Mouse (Mus musculus) heart, postnatal 4 days (tissue): ENCODE data around the gene Elf1. TPM values are rescaled to one million over a fixed set of nuclear protein-coding genes. Genes with fewer than 3 reads are reported as not detected.
A peak's percentile ranks its signal among the peaks of the same experiment; 100 is the strongest.
"Not testable (repeated sequence)": the region's sequence is repeated elsewhere in the genome, so short reads cannot be mapped to it uniquely, and the experiment has no call there.

Experiments
- DNase-seq: peaks from one replicate; pipeline ENCODE4 v3.0.0; 2021
- total RNA-seq, 2 experiments: library from RNA; stranded (reverse); gene quantifications; 2 replicates each; pipeline ENCODE4 v1.2.3; 2021

Gene Elf1
- total RNA-seq, 2 experiments from 2014 or later: 20.3 to 22.5 TPM

DNA sequence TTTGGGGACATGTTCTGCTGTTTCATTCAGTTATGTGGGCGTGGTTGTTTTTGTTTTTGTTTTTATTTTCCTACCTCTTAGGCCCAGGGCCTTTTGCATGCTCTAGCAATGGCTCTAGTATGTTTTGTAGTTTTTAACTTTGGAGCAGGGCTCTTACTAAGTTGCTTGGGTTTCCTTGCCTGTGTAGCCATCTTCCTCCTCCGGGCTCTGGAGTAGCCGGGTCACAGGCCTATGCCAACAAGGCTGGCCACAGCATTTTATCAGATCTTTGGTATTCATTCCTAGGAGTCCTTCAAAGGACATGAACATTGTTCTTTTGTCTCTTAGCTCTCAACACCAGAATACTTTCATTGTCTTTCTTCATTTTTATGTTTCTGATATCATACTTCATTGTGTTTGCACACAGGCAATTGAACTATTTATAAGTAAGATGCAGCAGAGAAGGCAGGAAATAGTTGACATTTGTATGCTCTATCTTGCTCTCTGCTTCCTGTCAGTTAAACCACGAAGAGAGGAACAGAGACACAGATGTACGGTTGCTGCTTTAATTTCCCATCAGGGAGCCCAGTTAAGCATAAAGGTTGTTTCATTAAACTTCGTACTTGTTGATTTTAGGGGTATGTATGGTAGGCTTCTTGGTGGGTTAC, 40.6 kb downstream of the Elf1 start:
- DNase-seq: no peak

DNA sequence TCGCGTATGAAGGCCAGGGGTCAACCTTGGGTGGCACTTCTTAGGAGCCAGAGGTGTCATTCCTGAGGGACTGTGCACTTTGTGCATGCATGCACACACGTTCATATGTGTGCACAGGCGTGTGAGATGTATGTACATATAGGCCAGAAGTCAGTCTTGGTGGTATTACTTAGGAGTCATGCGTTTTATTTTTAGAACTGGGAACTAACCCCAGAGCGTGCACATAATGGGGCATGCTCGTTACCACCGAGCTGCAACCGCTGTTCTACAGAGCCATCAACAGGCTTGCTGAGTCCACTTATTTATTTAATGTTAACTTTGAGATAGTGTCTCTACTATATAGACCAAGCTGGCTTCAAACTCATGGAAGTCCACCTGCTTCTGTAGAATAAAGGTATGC, 41.4 kb downstream of the Elf1 start:
- DNase-seq: no peak

DNA sequence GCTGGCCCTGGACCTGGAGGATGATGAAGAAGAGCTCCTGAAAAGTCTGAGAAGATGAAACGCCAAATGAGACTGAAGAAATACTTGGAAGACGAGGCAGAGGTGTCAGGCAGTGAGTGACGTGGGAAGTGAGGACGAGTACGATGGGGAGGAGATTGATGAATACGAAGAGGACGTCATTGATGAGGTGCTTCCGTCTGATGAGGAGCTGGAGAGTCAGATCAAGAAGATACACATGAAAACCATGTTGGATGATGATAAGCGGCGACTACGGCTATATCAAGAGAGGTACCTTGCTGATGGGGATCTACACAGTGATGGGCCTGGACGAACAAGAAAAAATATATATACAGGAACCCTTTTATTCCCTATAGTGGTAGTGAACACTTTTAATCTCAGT, 45.1 kb downstream of the Elf1 start:
- DNase-seq: not testable (repeated sequence)

DNA sequence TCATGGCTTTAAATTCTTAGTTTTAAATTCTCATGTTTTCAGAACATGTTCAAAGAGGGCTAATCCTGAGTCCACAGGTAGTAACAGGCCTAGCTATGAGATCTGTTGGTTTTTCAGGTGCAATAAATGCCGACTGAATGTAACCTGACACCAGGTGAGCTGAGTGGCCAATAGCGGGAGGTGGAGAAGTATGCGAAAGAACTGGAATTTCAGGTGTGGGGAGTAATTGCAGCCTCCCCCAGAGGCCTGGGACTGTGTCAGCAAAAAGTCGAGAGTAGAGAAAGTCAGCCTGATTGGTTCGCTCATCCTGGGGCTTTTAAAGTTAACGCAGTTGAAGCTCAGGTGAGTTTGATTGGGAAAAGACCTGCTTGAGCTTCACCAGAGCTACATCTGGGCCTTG, 46.7 kb downstream of the Elf1 start:
- no peak for DNase-seq

DNA sequence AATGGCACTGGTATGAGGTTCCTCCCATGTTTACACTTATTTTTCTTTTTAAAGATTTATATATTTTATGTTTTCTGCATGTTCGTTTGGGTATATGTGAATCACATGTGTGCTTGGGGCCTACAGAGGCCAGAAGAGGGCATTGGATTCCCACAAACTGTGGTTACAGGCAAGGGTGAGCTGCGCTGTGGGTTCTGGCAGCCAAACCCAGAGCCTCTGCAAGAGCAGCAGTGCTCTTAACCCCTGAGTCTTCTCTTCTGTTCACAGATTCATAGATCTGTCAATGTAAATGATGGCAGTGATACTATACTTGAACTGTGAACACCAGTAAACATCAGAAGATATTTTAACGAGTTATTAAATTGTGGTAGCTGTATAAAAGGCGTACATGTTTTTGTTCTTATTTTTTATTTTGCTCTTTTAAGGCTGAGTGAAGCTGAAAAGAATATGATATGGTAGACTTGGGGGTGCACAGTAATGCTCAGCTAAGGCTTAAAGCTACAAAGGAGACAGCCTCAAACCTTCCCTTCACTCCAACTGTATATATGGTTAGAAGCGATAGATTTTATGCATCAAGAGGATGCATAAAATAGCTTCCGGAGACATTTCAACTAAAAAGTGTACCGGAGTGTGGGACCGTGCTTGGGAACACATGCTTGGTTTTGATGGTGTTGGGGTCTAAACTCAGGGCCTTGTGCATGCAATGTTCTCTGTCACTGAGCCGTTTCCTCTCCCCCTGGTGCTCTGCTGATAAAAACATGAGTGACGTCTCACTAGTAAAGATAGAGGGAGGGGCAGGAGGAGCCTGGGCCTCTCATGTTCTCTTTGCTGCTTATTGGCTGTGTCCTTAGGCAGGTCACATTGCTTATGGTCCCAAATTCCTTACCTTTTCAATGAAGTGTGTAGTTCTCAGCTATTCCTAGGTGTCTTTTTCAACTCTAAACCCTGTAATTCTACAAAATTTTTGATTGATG, 48.9 kb downstream of the Elf1 start:
- no peak for DNase-seq

DNA sequence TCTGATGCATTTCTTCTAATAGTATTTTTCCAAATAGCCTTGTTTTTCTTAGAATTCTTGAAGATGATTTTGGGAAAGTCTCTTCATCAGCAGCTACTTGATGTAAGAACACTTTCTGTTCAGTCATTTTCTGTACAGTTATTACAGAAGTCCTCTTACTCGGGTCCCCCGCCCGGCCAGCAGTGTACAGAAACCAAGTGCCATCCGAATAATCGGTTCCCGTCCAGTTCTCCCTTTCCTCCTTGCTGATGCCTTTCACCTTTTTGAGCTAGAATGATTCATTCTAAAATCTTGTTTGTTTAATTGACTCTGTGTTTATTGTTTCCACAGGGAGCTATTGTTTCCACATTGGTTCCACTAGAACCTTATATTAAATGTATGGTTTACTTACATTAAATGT, 49.8 kb downstream of the Elf1 start:
- no peak for DNase-seq

DNA sequence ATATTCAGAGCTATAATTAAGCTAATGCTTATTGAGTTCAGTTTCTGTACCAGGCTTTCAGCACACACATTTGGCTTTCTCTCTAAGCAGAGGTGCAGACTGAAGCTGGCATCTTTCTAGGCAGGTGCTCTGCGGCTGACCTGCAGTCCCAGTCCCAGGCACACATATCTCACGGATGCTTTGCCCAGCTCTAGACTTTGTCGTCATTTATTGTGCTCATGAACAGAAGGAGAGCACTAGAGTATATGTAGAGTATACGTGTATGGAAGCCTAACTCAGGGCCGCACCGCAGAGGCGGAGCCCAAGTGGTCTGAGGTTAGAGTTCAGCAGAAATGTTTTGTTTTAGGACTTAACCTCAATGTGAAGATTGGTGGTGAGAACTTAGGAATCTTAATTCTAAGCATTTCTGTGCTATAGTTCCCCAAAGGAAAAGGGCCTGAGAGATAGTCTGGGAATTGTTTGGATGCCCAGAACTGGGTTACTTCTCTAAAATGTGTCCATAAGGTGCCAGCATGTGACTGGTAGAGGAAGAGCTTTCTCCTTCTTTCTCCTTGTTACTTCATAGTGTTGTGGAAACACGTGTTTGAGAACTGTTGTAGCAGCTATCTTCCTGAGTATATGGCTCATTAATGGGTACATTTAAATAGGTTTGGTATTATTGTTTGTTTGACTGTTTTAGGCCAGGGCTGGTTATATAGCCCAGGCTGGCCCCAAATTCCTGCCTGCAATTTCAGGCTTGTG, 51.2 kb downstream of the Elf1 start:
- DNase-seq: no peak

DNA sequence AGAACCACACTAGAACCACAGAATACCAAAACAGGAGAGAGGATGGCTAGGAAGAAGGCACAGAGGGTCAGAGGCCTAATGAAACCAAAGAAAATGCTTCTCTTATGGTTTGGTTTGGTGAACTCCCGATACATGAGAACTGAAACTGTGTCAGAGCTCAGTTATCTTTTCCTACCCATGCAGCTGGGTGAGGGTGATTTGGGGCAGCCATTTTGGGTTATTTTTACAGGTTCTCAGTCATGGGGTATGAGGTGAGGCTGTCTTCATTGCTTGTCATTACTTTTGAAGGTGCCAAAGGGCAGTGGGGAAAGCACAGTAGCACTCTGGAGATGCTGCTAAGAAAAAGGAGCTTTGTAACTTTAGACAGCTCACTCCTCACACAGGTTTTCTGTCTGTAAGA, 52.4 kb downstream of the Elf1 start:
- DNase-seq: no peak

DNA sequence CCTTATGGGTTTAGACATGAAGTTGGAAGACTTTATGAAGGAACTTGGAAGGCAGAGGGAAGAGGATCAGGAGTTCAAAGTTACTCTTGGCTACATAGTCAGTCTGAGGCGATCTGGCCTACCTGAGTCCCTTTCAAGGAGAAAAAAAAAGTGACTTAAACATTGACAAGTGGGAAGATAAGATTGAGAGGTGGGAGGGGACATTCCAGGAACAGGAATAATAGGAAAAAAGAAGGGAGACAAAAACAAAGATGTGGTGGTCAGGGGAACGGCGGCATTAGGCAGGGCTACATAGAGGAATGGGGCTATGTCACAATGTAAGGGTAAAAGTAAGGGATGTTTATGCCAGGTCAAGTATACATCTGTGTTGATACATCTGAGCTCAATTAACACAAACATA, 53.2 kb downstream of the Elf1 start:
- no peak for DNase-seq

DNA sequence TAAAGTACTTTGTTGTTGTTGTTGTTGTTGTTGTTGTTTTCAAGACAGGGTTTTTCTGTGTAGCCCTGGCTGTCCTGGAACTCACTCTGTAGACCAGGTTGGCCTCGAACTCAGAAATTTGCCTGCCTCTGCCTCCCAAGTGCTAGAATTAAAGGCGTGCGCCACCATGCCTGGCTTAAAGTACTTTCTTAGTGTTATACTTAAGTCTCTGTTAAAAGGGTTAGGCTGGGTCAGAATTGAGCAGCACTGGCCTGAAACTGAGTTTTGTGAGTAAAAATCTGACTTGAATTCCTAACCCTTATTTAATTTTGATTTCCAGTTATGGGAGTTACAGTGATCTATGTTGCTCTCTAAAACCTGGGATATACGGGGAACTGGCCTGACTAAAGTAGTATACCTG, 53.7 kb downstream of the Elf1 start:
- DNase-seq: not testable (repeated sequence)

DNA sequence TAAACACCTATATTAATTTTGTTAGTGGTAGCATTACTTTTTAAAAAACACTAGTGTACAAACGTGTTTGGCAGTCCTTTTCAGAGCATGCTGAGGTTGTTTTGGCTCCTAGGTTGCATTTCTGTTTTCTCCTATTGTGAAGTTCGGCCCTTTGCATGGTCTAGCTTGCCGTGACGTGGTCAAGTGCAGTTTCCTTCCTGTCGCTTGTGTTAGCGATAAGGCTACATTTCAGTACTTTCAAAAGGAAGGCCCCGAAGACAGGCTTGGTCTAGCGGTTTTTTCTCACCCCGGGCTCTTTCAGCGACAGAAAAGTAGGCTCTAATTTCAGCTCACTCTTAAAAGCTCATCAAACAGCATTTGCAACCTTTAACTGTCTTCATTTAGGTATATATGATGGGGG, 54.3 kb downstream of the Elf1 start:
- peak; percentile 47 for DNase-seq

DNA sequence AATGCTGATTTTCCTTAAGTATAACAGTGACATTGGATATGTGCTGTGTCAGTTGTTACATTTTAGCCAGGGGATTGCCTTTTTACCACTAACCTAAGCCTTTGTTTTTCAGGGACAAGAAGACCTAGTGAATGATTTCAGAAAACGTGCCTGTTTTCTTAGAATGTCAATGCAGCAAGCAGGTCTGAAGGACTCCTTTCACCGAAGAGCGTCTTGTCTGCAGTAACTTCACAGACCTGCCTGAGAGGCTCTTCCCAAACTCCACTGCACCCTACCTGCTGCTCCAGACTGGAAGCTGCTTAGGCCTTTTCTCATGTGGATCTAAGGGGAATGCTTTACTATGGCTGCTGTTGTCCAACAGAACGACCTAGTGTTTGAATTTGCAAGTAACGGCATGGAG, 55.0 kb downstream of the Elf1 start:
- DNase-seq: no peak

DNA sequence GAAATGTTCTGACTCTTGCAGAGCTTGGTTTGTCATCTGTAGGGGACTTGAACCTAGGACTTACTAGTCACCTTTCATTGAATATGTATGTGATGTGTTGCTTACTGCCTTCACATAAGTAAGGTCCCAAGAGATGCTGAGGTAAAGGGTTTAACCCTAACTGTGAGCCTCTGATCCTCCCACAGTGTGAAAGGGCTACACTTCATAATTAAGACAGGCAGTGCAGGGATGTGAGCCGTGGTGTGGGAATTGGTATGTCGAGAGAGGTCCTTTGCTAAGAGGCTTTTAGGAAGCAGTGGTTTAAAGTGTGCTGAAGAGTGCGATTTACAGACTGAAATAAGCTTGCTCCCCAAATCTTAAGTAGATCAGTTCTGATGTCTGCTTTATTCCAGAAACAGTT, 55.8 kb downstream of the Elf1 start:
- no peak for DNase-seq

DNA sequence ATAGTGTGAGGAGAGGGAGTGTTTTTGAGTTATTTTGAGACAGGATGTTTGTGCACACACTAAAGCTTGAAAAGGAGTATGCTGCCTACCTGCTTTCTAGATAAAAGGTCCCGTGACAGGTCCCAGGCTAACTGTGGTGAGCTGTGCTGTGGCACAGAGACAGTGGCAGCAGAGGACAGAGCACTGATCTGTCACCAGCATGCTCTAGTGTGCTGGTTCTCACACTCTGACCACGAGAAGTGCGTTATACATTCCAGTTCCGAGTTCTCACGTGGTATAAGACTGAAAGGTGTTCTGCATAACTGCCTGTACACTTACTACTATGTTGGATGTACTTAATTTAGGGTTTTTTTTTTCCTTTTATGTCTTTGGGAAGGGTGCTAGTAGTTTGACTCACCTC, 56.5 kb downstream of the Elf1 start:
- no peak for DNase-seq

DNA sequence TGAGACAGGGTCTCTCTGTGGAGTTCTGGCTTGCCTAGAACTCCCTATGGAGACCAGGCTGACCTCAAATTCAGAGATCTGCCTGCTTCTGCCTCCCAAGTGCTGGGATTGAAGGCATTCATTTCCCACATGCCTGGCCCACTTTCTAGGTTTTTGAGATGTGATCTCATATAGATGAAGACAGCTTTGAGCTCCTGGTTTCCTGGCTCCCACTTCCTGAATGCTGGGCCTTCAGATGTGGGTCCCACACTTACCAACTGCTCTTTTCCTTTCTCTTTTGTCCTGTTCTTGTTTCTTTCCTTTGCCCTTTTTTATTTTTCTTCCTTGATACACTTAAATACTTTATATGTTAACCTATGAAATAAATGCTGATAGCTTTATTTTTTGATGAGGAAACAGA, 56.9 kb downstream of the Elf1 start:
- DNase-seq: peak; percentile 3

DNA sequence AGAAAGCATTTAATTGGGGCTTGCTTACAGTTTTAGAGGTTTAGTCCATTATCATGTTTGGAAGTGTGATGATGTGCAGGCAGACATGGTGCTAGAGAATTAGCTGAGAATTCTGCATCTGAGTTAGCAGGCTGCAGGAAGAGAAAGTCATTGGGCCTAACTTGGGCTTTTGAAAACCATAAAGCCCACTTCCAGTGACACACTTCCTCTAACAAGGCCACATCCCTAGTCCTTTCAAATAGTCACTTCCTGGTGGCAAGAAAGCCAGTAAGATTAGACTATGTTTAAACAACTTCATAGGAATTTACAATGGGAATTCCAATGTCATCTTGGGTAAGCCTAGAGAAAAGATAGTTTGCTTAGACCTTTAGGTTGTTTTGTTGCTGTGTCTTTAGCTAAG, 60.6 kb downstream of the Elf1 start:
- no peak for DNase-seq

DNA sequence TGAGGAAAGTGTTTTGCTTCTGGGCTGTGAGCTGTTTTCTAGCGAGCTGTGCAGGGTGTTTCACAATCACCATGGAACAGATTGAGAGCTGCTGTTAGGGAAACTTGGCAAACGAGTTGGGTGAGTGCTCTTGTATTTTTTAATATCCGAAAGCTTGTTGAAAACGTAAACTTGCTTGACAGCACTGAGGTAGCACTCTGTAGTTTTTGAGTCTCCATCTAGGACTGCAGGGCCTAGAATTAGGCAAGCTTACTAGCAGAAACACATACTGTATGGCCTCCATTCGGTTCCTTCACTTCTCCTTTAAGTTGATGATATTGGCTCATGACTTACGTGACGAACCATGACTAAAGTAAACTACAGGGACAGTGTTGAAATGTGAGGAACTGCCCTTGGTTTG, 68.3 kb downstream of the Elf1 start:
- peak; percentile 24 for DNase-seq

DNA sequence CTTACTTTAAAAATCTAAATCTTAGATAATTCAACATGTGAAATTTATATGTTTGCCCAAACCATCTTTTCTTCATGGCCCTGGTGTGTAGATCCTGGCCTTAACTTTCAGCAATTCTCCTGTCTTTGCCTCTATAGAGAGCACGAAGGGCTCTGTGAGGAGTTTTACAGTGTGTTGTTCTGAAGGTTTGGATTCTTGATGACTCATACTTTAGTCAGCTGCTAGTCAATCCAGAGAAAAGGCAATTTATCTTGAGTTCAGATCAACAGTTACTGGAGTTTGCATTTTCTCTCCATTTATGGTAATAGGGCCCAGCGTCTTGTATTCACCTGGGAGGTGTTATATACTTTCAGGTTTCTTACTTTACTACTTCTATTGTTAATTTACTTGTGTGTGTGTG, 70.9 kb downstream of the Elf1 start:
- no peak for DNase-seq

DNA sequence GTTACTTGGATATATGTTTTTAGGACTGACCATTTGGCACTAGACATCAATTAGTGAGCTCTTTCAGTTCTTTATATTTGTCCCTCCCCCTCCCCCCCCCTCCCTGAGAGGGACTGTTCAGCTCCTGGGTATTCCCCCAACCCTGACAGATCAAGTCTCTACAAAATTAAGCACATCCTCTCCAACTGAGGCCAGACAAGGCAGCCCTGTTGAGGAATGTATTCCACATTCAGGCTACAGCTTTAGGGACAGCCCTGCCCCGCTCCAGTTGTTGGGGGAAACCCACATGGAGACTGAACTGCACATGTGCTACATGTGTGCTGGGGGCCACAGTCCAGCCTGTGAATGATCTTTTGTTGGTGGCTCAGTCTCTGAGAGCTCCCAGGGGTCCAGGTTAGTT, 71.9 kb downstream of the Elf1 start:
- DNase-seq: no peak

DNA sequence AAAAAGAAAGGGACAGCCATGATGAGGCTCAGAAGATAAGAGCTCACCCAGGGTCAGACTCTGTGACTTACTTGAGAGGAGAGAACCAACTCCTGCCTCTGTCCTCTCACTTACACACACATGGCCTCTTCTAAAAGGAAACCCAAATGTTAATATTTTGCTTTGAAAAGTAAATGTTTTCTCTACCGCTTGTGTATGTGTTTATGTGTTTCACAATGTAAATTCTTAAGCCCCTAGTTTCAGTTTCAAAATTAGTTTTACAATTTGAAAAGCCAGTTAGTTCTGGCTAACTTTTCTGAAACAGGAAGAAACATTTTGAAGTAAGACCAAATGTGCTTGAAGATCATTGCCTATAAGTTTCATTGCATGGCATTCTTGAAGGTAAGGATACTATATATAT, 76.8 kb downstream of the Elf1 start:
- DNase-seq: no peak

DNA sequence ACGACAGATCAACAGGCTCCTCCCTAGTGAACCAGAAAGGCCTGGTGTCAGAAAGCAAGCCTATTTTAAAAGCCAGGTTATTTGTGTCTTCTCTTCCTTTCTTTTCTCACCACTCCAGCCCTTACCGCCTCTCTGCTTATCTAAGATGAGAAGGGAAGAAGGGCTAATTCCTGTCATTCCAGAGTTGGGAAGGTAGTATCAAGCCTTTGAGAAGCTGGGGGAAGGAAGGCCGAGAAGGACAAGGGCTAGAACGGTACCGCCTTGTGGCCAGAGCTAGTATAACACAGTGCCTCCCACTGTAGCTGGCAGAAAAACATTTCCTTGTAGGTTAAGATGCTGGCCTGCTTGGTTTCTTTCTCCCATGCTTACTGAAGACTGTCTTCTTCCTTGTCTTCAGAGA, 81.8 kb downstream of the Elf1 start:
- peak; percentile 74 for DNase-seq

DNA sequence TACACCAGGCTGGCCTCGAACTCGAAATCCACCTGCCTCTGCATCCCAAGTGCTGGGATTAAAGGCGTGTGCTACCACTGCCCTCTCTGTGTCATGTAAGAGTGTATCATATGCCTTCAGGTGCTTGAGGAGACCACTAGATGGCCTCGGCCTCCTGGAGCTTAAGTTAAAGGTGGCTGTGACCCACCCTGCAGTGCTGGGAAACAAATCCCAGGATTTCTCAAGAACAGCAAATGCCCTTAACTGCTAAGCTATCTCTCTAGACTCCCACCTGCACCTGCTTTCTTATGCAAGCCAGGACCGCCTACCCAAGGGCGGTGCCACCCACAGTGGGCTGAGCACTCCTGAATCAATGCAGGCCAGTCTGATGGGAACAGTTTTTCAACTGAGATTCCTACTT, 83.8 kb downstream of the Elf1 start:
- DNase-seq: no peak

DNA sequence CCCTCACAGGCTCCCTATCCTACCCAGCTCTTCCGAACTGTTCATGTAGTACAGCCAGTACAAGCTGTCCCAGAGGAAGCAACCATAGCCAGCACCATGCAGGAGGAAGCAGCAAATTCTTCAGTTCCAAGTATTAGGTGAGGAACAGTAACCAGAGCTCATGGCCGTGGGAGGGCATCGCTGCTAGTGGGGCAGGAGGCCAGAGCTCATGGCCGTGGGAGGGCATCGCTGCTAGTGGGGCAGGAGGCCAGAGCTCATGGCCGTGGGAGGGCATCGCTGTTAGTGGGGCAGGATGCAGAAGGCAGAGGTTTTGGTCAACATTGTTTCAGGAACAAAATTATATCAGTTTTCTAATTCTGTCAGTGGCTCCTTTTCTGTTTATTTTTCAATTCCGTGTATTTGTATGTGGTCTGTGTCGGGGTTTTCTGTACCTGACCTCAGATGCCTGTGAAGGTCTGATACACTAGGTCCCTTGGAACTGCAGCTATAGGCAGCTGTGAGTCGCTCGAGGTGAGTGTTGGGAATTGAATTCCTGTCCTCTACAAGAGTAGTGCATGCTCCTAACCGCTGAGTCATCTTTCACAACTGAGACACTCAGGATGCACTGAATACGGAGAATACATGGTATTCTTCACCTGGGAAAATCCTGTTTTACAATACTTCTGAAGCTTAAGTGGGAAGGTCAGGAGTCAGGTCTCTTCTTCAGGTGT, 92.6 kb downstream of the Elf1 start:
- DNase-seq: no peak
